Mouse (Mus musculus) C2C12 (cell line): Measurements from ENCODE around the gene Pinlyp.

Experiments used
- CTCF ChIP-seq: IDR thresholded peaks from one replicate; pipeline ENCODE4 v1.5.1; 2011; ENCODE audit not compliant: control insufficient read depth, insufficient read depth, insufficient read length
- MYOG ChIP-seq: IDR thresholded peaks from one replicate; pipeline ENCODE4 v1.6.1; 2011; ENCODE audit not compliant: control insufficient read depth, insufficient read length; ENCODE audit errors: extremely low read depth

DNA sequence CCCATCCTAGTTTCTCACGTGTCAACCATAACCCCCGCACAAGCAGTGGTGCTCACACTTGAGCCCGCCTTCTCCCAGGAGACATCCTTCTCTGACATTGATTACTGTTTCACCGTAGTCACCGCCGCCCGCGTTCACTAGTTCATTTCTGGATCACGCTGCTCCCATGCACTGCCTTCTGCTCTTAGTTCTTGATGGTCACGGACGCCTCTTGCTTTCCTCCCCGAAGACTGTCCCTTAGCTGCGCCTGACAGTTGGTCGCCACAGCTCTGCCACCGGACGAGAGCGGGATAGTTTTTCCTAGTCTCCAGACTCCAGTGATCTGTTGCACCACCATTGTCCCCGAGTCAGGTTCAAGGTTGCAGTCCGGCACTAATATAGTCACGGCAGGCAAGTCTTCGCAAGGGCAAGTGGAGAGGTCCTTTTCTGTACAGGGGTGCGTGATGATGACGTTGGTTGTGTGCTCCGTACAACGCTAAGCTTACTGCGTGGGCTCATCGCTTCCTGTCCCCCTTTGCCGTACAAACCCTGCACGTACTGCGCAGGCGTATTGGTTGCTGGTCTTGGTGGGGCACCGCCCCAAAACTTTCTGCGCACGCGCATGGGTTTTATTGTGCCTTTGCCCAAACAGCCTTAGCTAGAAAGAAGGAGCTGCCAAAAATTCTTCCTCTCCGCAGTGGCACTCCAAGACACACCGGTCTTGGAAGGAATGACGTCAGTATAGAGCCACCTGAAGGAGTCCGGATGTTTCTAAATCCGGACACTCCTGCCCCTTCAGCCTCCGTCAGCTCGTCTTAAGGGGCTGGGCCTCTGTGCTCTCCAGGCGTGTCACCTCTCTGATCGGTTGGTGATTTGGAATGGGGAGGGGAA lies 15.6 kb downstream of the Pinlyp start, which contains the start of gene Irgq:
- TF ChIP-seq MYOG: no peak
- TF ChIP-seq CTCF: no peak
